Mouse (Mus musculus) forebrain, embryonic 14.5 days (tissue): Measurements from ENCODE around the gene Borcs6. TPM values are rescaled to one million over a fixed set of nuclear protein-coding genes. Genes with fewer than 3 reads are reported as not detected.

Experiments used
- ATAC-seq: fragments of 200-750 bp; cut with Nextera tagmentation; 2 replicates; pipeline ENCODE4 v1.8.0; 2017; ENCODE audit warnings: mild to moderate bottlenecking, moderate library complexity
- DNase-seq: peaks from one replicate; pipeline ENCODE4 v3.0.0-alpha.2; 2015; ENCODE audit warnings: low spot score
- H3K27ac ChIP-seq: fragments of 300-500 bp; sonication (generic); 2 replicates; pipeline ENCODE4 v1.5.1; 2014; ENCODE audit warnings: low read depth, mild to moderate bottlenecking, control low read depth, low read length, moderate library complexity
- H3K27me3 ChIP-seq: fragments of 300-500 bp; sonication (generic); replicated peaks from 2 replicates; pipeline ENCODE4 v1.6.1; 2014; ENCODE audit warnings: low read length, control low read depth, mixed read lengths; ENCODE audit not compliant: control insufficient read depth, insufficient read depth
- H3K36me3 ChIP-seq: fragments of 300-500 bp; sonication (generic); 2 replicates; pipeline ENCODE4 v1.6.1; 2014; ENCODE audit warnings: low read length, control low read depth; ENCODE audit not compliant: control insufficient read depth, insufficient read depth
- H3K4me1 ChIP-seq: fragments of 300-500 bp; sonication (generic); 2 replicates; pipeline ENCODE4 v1.6.1; 2014; ENCODE audit warnings: antibody characterized with exemption, low read length, control low read depth; ENCODE audit not compliant: control insufficient read depth, insufficient read depth
- H3K4me2 ChIP-seq: fragments of 300-500 bp; sonication (generic); 2 replicates; pipeline ENCODE4 v1.6.1; 2014; ENCODE audit warnings: mild to moderate bottlenecking, control low read depth, low read length
- H3K4me3 ChIP-seq: fragments of 300-500 bp; sonication (generic); 2 replicates; pipeline ENCODE4 v1.5.1; 2014; ENCODE audit warnings: low read depth, low read length, control low read depth
- H3K9ac ChIP-seq: fragments of 300-500 bp; sonication (generic); 2 replicates; pipeline ENCODE4 v1.6.1; 2014; ENCODE audit warnings: mild to moderate bottlenecking, low read length, control low read depth, moderate library complexity
- H3K9me3 ChIP-seq: fragments of 300-500 bp; sonication (generic); replicated peaks from 2 replicates; pipeline ENCODE4 v1.6.1; 2016; ENCODE audit warnings: low read length, control low read depth, mixed read lengths; ENCODE audit not compliant: control insufficient read depth
- WGBS: fragments of 180-500 bp; shearing (Covaris S2); extraction: QIAGEN DNeasy Blood & Tissue Kit; methylation state at CpG from one replicate; pipeline ENCODE4 v1.1.7; 2014; 5-methylcytosine and 5-hydroxymethylcytosine counted together
- polyA plus RNA-seq: library from polyadenylated mRNA; unstranded; fragments of >200 nt; fragmentation: Nextera tagmentation; extraction: Ambion mirVana; gene quantifications from 2 replicates; pipeline ENCODE4 v1.2.1, GENCODE M21; 2014

Gene Borcs6
- polyA plus RNA-seq, 1 experiment from 2014 or later: 10.7 TPM

DNA sequence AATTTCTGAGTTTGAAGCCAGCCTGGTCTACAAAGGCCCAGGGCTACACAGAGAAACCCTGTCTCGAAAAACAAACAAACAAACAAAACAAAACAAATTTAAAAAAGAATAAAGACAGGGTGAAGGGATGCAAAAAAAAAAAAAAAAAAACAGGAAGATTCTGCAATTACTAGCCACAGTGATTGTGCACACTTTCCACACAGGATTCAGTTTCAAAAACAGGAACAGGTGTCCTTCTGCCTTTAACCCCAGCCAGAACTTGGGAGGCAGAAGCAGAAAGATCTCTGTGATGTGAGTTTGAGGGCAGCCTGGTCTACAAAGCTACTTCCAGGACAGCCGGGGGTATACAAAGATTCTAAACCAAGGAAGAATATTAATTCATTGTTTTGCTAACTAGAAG is 1.3 kb upstream of the Borcs6 start:
- WGBS: 72% methylated on average over 2 of the region's 2 CpGs

DNA sequence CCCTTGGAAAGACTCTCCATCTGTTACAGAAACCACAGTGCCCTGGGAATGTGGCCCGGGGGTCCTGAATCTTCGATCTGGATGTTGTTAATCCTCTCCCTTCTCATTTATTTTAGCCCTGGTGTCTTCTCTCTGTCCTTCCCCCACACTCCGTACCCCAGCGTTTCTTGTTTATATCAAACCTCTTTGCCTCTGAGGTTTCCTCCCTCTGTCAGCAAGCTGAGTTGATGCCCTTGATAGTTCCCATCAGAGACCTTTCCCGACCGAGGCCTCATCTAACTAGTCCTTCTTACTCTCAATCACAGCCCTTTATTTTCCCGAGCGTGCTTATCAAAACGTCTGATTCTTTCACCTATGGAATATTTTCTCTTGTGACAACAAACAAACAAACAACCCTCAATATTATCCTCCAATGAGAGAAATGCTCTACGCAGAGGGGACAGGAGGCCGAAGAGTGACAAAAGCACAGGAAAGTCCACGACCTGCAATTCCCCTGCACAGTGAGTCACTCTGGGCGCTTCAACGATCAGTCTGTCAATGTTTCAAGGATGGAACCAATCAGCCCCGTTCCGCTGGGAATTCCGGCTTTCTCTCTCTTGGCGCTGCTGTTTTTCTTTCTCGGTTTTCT is 674 bp upstream of the Borcs6 start:
- H3K27me3 ChIP-seq: no peaks in the 10 kb centered on the region
- peak overlapping the region; percentile 56 for H3K4me2 ChIP-seq
- peaks cover 15% of the 10 kb centered on the region for H3K4me1 ChIP-seq
- 0 out of 2 replicates have a peak, but pooled peaks cover 1% of the 10 kb centered on the region for H3K36me3 ChIP-seq
- ATAC-seq (peak; percentile 13), DNase-seq (no peak)
- H3K27ac ChIP-seq: peak overlapping the region; percentile 67
- peak overlapping the region; percentile 87 for H3K4me3 ChIP-seq
- 1% methylated on average over 19 of the region's 19 CpGs for WGBS
- no peaks in the 10 kb centered on the region for H3K9me3 ChIP-seq
- H3K9ac ChIP-seq: peak overlapping the region; percentile 50

More for the DNA sequence above, 1.3 kb upstream of the Borcs6 start:
- H3K27ac ChIP-seq: peak overlapping the region; percentile 67
- H3K4me3 ChIP-seq: peak overlapping the region; percentile 87
- peaks cover 15% of the 10 kb centered on the region for H3K4me1 ChIP-seq
- no peaks in the 10 kb centered on the region for H3K9me3 ChIP-seq
- peak overlapping the region; percentile 56 for H3K4me2 ChIP-seq
- 0 out of 2 replicates have a peak, but pooled peaks cover 3% of the 10 kb centered on the region for H3K36me3 ChIP-seq
- no peaks in the 10 kb centered on the region for H3K27me3 ChIP-seq
- peak overlapping the region; percentile 50 for H3K9ac ChIP-seq
- no peak for ATAC-seq
- no peak for DNase-seq

DNA sequence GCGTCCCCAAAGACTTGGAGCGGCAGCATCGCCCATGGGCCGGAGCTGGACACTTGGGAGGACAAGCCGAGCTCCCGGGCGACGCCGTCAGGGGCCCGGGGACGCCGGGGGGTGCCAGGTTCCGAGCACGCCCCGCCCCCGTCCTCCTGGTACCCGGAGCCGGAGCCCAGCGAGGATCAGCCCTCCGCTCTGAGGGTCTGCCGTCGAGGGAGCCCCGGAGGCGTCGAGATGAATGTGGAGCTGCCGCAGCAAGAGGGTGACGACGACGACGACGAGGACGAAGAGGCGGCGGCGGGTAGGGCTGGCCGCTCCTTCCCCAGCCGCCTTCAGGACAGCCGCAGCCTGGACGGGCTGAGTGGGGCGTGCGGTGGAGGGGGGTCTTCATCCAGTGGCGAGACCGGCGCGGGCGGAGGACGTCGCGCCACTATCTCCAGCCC is 476 bp downstream of the Borcs6 start:
- peak overlapping the region; percentile 78 for H3K27ac ChIP-seq
- DNase-seq (peak; percentile 59), ATAC-seq (peak; percentile 29)
- peak overlapping the region; percentile 87 for H3K4me3 ChIP-seq
- H3K4me1 ChIP-seq: peaks cover 15% of the 10 kb centered on the region
- peak overlapping the region; percentile 83 for H3K9ac ChIP-seq
- H3K9me3 ChIP-seq: no peaks in the 10 kb centered on the region
- H3K36me3 ChIP-seq: no peaks in the 10 kb centered on the region
- no peaks in the 10 kb centered on the region for H3K27me3 ChIP-seq
- H3K4me2 ChIP-seq: peak overlapping the region; percentile 91
- WGBS: under 1% methylated on average over 32 of the region's 49 CpGs

DNA sequence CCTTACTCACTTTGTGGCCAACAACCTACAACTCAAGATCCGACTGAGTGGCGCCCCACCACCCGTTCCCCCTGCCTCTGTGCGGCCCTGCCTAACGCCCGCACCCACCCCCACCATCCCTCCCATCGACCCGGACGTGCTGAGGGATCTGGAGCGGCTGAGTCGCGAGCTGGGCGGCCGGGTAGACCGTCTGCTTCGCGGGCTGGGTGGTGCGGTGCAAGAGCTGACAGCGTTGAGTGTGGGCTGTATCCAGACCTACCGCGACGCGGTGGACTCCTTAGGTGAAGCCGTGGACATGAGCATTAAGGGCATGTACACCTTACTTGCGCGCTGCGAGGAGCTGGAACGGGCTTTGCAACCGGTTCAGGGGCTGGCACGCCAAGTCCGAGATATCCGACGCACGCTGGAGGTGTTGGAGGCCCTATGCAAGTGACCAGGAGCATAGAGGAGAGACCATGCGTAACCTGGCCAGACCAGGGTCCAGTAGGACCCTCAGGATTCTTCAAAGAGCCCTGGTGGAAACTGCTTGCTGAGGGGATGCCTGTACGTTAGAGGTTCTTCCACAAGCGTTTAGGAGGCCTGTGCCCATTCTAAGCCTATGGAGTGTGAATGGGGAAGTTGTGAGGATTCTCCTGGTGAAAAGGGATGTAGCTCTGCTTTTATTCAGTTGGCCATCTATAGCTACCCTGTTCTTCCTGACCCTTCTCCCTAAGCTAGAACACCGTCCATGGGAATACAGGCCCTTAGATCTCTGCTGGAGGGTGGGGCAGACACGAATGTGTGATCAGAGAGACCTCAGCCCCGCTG is 1.1 kb downstream of the Borcs6 start:
- WGBS: 1% methylated on average over 40 of the region's 40 CpGs
- ATAC-seq: no peak

DNA sequence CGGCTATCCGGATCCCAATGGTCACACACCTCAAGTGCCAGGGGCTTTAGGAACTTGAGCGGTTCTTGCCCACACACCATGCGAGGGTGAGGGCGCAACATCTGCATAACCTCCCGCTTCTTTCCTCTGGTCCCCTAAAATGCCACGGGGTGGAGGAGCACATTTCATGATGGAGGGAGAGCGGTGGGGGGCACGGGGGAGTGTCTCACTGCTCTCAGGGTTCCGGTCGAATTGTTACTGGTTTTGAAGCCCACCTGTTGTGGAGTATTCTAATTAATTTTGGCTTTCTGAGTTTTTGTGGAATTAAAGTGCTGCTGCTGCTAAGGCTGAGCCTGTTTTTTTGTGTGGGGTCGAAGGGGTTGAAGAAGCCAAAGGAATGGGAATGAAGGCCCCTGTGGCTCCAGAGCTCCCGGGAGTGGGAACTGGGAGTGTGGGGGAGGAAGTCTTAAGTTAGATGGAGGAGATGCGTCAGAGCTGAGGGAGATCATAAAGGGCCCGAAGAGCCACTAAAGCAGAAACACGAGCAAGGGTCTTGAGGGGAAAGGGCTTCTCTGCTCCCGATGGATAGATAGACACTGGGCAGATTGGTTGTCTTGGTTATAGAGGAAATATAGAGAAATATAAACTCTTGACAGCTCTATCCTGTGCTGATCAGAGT is 1.9 kb downstream of the Borcs6 start:
- 10% methylated on average over 17 of the region's 17 CpGs for WGBS
- H3K36me3 ChIP-seq: no peaks in the 10 kb centered on the region
- peak overlapping the region; percentile 87 for H3K4me3 ChIP-seq
- ATAC-seq (no peak), DNase-seq (no peak)
- no peak overlapping the region for H3K27ac ChIP-seq
- peak overlapping the region; percentile 83 for H3K9ac ChIP-seq
- H3K4me1 ChIP-seq: peaks cover 18% of the 10 kb centered on the region
- no peaks in the 10 kb centered on the region for H3K27me3 ChIP-seq
- H3K9me3 ChIP-seq: no peaks in the 10 kb centered on the region
- H3K4me2 ChIP-seq: peak overlapping the region; percentile 91

More for the DNA sequence above, 1.1 kb downstream of the Borcs6 start:
- no peaks in the 10 kb centered on the region for H3K9me3 ChIP-seq
- H3K27me3 ChIP-seq: no peaks in the 10 kb centered on the region
- peak overlapping the region; percentile 87 for H3K4me3 ChIP-seq
- peak overlapping the region; percentile 83 for H3K9ac ChIP-seq
- no peaks in the 10 kb centered on the region for H3K36me3 ChIP-seq
- H3K27ac ChIP-seq: peak overlapping the region; percentile 78
- no peak for DNase-seq
- H3K4me1 ChIP-seq: peaks cover 15% of the 10 kb centered on the region
- H3K4me2 ChIP-seq: peak overlapping the region; percentile 91

DNA sequence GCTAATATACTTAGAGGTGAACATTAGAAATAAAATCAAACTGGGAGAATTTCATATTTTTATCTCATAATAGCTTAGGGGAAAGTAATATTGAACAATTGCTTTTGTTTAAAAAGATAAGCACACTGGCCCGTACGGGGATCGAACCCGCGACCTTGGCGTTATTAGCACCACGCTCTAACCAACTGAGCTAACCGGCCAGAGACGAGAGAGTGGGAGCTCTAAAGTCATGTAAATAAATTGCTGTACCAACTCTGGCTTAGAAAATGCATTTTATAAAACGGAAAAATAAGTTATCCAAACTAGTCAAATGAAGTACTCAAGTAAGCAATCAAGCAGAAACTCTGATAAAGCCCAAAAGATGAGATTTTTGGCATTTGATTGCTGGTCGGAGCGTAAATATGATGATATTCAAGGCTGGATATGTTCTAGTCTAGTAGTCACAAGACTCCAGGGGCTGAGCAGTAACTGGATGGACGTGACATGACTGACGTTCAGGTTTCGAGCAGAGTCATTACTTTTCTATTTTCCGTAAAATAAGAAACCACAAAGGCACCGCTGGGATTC is 2.8 kb downstream of the Borcs6 start:
- H3K4me1 ChIP-seq: peaks cover 21% of the 10 kb centered on the region
- peak overlapping the region; percentile 54 for H3K4me3 ChIP-seq
- no peak overlapping the region for H3K9ac ChIP-seq
- H3K9me3 ChIP-seq: no peaks in the 10 kb centered on the region
- H3K27me3 ChIP-seq: no peaks in the 10 kb centered on the region
- WGBS: 1% methylated on average over 17 of the region's 17 CpGs
- DNase-seq (peak; percentile 78), ATAC-seq (no peak)
- peak overlapping the region; percentile 91 for H3K4me2 ChIP-seq
- H3K36me3 ChIP-seq: no peaks in the 10 kb centered on the region
- H3K27ac ChIP-seq: 0 out of 2 replicates have a peak overlapping the region, but pooled peaks have one; percentile 7

DNA sequence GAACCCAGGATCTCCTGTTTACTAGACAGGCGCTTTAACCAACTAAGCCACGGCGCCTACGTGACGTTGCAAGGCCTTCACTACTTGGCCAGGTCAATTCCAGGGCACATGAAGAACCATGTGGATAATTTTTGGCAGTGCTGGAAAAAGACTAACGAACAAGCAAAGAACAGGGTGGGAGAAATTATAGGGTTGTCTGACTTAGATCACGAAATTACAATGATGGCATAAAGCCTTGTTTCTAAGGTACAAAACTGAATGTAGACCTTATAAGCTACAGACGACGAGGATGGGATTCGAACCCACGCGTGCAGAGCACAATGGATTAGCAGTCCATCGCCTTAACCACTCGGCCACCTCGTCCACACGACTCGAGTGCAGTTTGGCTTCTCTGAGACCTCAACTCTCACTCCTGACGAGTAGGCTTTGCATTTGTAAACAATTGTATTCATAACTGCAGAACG is 3.3 kb downstream of the Borcs6 start:
- Histone ChIP-seq H3K27ac (peak overlapping the region; percentile 52), H3K4me3 (peak overlapping the region; percentile 54), H3K9ac (no peak overlapping the region; the same call in 1 of the 2 replicates), H3K27me3 (no peaks in the 10 kb centered on the region), H3K4me2 (peak overlapping the region; percentile 65), H3K36me3 (no peaks in the 10 kb centered on the region), H3K4me1 (peaks cover 21% of the 10 kb centered on the region), H3K9me3 (no peaks in the 10 kb centered on the region)
- WGBS: under 1% methylated on average over 19 of the region's 19 CpGs
- peak; percentile 54 for ATAC-seq
- DNase-seq: peak; percentile 96

DNA sequence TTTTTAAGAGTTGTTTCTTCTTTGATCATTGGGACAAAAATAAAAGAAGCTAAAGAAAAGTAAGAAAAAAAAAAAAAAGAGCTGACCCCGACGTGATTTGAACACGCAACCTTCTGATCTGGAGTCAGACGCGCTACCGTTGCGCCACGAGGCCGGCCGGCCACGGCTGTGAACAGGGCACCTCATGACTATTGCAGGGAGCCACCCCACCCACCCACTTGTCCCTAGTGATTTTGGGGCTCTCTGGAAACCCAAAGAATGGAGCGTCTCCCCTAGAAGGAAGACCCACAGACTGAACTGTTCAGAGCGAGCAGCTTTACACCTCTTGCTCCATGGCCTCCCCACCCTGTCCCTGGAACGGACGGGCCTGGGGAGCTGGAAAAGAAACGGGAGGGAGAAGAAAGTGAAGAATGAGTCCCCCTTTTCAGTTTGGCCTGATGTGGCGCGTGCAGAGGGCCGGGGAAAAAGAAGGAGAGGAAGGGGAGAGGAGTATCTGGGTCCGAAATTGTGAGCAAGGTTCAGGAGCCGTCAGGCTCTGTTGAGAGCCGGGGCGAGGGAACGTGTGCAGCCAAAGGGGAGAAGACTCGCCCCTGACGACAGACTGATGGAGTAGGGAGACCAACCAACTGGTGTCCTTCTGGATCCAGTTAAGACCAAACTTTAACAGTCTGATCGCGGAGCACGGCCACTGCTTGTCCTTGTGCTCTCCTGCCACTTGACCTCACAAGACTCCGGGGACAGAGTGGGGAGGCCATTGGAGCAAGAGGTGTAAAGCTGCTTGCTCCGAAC is 4.1 kb downstream of the Borcs6 start:
- Histone ChIP-seq H3K27ac (peak overlapping the region; percentile 63), H3K9me3 (no peaks in the 10 kb centered on the region), H3K9ac (peak overlapping the region; percentile 77), H3K27me3 (no peaks in the 10 kb centered on the region), H3K36me3 (no peaks in the 10 kb centered on the region), H3K4me1 (peaks cover 19% of the 10 kb centered on the region), H3K4me2 (peak overlapping the region; percentile 65), H3K4me3 (peak overlapping the region; percentile 54)
- ATAC-seq (peak; percentile 35; the same call in 1 of the 2 replicates), DNase-seq (peak; percentile 79)
- WGBS: under 1% methylated on average over 31 of the region's 31 CpGs
